Mouse (Mus musculus) midbrain, postnatal 0 days (tissue): ENCODE measurements around the gene Hhip. TPM values are rescaled to one million over a fixed set of nuclear protein-coding genes. Genes with fewer than 3 reads are reported as not detected.

Source experiments
- ATAC-seq: fragments of 200-750 bp; cut with Nextera tagmentation; 2 replicates; pipeline ENCODE4 v1.8.0; 2017; ENCODE audit warnings: moderate number of reproducible peaks, mild to moderate bottlenecking, moderate TSS enrichment, moderate library complexity; ENCODE audit not compliant: low FRiP score
- DNase-seq: peaks from one replicate; pipeline ENCODE4 v3.0.0-alpha.2; 2015; ENCODE audit warnings: low spot score
- H3K27ac ChIP-seq: fragments of 300-500 bp; sonication (generic); 2 replicates; pipeline ENCODE4 v1.5.1; 2014; ENCODE audit warnings: low read depth, mild to moderate bottlenecking, low read length, mixed read lengths
- H3K27me3 ChIP-seq: fragments of 300-500 bp; sonication (generic); 2 replicates; pipeline ENCODE4 v1.6.1; 2014; ENCODE audit warnings: low read length, control low read depth, mixed read lengths; ENCODE audit not compliant: insufficient read depth
- H3K36me3 ChIP-seq: fragments of 300-500 bp; sonication (generic); 2 replicates; pipeline ENCODE4 v1.6.1; 2014; ENCODE audit warnings: low read length, control low read depth, mixed read lengths; ENCODE audit not compliant: insufficient read depth
- H3K4me1 ChIP-seq: fragments of 300-500 bp; sonication (generic); 2 replicates; pipeline ENCODE4 v1.6.1; 2014; ENCODE audit warnings: mild to moderate bottlenecking, control low read depth, antibody characterized with exemption, low read length, mixed read lengths; ENCODE audit not compliant: insufficient read depth
- H3K4me2 ChIP-seq: fragments of 300-500 bp; sonication (generic); 2 replicates; pipeline ENCODE4 v1.6.1; 2014; ENCODE audit warnings: low read depth, mild to moderate bottlenecking, low read length, mixed read lengths; ENCODE audit not compliant: poor library complexity, severe bottlenecking
- H3K4me3 ChIP-seq: fragments of 300-500 bp; sonication (generic); 2 replicates; pipeline ENCODE4 v1.5.1; 2014; ENCODE audit warnings: low read depth, mild to moderate bottlenecking, low read length, moderate library complexity
- H3K9ac ChIP-seq: fragments of 300-500 bp; sonication (generic); replicated peaks from 2 replicates; pipeline ENCODE4 v1.6.1; 2014; ENCODE audit warnings: mild to moderate bottlenecking, low read length, moderate library complexity, mixed read lengths; ENCODE audit not compliant: poor library complexity, severe bottlenecking
- H3K9me3 ChIP-seq: fragments of 300-500 bp; sonication (generic); 2 replicates; pipeline ENCODE4 v1.6.1; 2016; ENCODE audit warnings: low read length, control low read depth
- CTCF ChIP-seq: IDR thresholded peaks from 2 replicates; pipeline ENCODE4 v1.5.1; 2016; ENCODE audit warnings: antibody characterized with exemption, mild to moderate bottlenecking
- WGBS: fragments of 180-500 bp; shearing (Covaris S2); extraction: QIAGEN DNeasy Blood & Tissue Kit; methylation state at CpG from one replicate; pipeline ENCODE4 v1.1.7; 2014; 5-methylcytosine and 5-hydroxymethylcytosine counted together
- polyA plus RNA-seq: library from polyadenylated mRNA; unstranded; fragments of >200 nt; fragmentation: Nextera tagmentation; extraction: Ambion mirVana; gene quantifications from 2 replicates; pipeline ENCODE4 v1.2.1, GENCODE M21; 2015
- total RNA-seq: library from RNA; depleted of rRNA; stranded (reverse); fragments of >200 nt; gene quantifications from 2 replicates; pipeline ENCODE4 v1.2.3, GENCODE M21; 2014

Gene Hhip
- total and polyA plus RNA-seq, 2 experiments from 2014 or later: 3.3 to 3.6 TPM

GRCm38 (mm10) chr8:80037644-80038253, 20.1 kb downstream of the Hhip start:
- H3K9me3 ChIP-seq: no peaks in the 10 kb centered on the region
- no peaks in the 10 kb centered on the region for H3K27me3 ChIP-seq
- ATAC-seq: no peak
- WGBS: 34% methylated on average over 4 of the region's 4 CpGs
- no peak overlapping the region for H3K9ac ChIP-seq
- no peak overlapping the region for H3K4me3 ChIP-seq
- H3K36me3 ChIP-seq: no peaks in the 10 kb centered on the region
- no peaks in the 10 kb centered on the region for H3K4me1 ChIP-seq
- no peak overlapping the region for H3K27ac ChIP-seq
- no peak for DNase-seq
- H3K4me2 ChIP-seq: no peak overlapping the region
- no peak for TF ChIP-seq CTCF

- no peak for TF ChIP-seq CTCF
- no peak for ATAC-seq
These were observed 25.2 kb downstream of the Hhip start for GRCm38 (mm10) chr8:80032604-80033003.

GRCm38 (mm10) chr8:80031330-80032293, 26.2 kb downstream of the Hhip start:
- ATAC-seq: no peak
- 57% methylated on average over 15 of the region's 15 CpGs for WGBS
- H3K4me1 ChIP-seq: no peaks in the 10 kb centered on the region
- H3K27me3 ChIP-seq: no peaks in the 10 kb centered on the region
- H3K36me3 ChIP-seq: no peaks in the 10 kb centered on the region
- H3K4me2 ChIP-seq: no peak overlapping the region
- H3K4me3 ChIP-seq: no peak overlapping the region
- H3K27ac ChIP-seq: no peak overlapping the region
- no peak for TF ChIP-seq CTCF
- H3K9ac ChIP-seq: no peak overlapping the region
- no peak for DNase-seq
- H3K9me3 ChIP-seq: no peaks in the 10 kb centered on the region

More at GRCm38 (mm10) chr8:80032604-80033003, 25.2 kb downstream of the Hhip start:
- H3K27ac ChIP-seq: no peak overlapping the region
- WGBS: 65% methylated on average over 3 of the region's 3 CpGs
- no peak overlapping the region for H3K9ac ChIP-seq
- no peaks in the 10 kb centered on the region for H3K9me3 ChIP-seq
- H3K4me1 ChIP-seq: no peaks in the 10 kb centered on the region
- no peak for DNase-seq
- H3K4me3 ChIP-seq: no peak overlapping the region
- no peaks in the 10 kb centered on the region for H3K36me3 ChIP-seq
- no peak overlapping the region for H3K4me2 ChIP-seq
- H3K27me3 ChIP-seq: no peaks in the 10 kb centered on the region

GRCm38 (mm10) chr8:80029631-80030030, 28.2 kb downstream of the Hhip start:
- WGBS: 90% methylated on average over 6 of the region's 6 CpGs
- Histone ChIP-seq H3K4me3 (no peak overlapping the region), H3K4me2 (no peak overlapping the region), H3K4me1 (no peaks in the 10 kb centered on the region), H3K9me3 (no peaks in the 10 kb centered on the region), H3K27me3 (no peaks in the 10 kb centered on the region), H3K27ac (no peak overlapping the region), H3K9ac (no peak overlapping the region), H3K36me3 (no peaks in the 10 kb centered on the region)
- ATAC-seq (no peak), DNase-seq (no peak)
- no peak for TF ChIP-seq CTCF

- Histone ChIP-seq H3K36me3 (no peaks in the 10 kb centered on the region), H3K9ac (no peak overlapping the region), H3K27me3 (no peaks in the 10 kb centered on the region), H3K27ac (no peak overlapping the region), H3K4me1 (no peaks in the 10 kb centered on the region), H3K4me2 (no peak overlapping the region), H3K4me3 (no peak overlapping the region), H3K9me3 (no peaks in the 10 kb centered on the region)
- ATAC-seq: no peak
- no peak for TF ChIP-seq CTCF
- 91% methylated on average over 5 of the region's 5 CpGs for WGBS
- DNase-seq: no peak
These were observed 37.3 kb downstream of the Hhip start for GRCm38 (mm10) chr8:80020469-80020868.

GRCm38 (mm10) chr8:80015818-80016217, 42.0 kb downstream of the Hhip start:
- no peak for ATAC-seq
- no peak for TF ChIP-seq CTCF
- no peak overlapping the region for H3K27ac ChIP-seq
- no peak overlapping the region for H3K4me2 ChIP-seq
- H3K36me3 ChIP-seq: no peaks in the 10 kb centered on the region
- 94% methylated on average over 2 of the region's 2 CpGs for WGBS
- no peaks in the 10 kb centered on the region for H3K9me3 ChIP-seq
- no peak overlapping the region for H3K9ac ChIP-seq
- no peak for DNase-seq
- no peaks in the 10 kb centered on the region for H3K27me3 ChIP-seq
- H3K4me1 ChIP-seq: no peaks in the 10 kb centered on the region
- no peak overlapping the region for H3K4me3 ChIP-seq
